Mouse (Mus musculus): ENCODE measurements at regions not wholly inside any gene's neighbourhood (a gene's known extent, or its start where the extent isn't known, plus 50 kb on each side); places are given as distances from the start of the nearest gene placed in this dataset.
A peak's percentile ranks its signal among the peaks of the same experiment; 100 is the strongest.

GRCm38 (mm10) chr9:118271681-118272080, 121.7 kb upstream of the Cmc1 start:
- Histone ChIP-seq H3K9me3 (ENCODE audit: control insufficient read depth) (no peaks in the 10 kb centered on the region), H3K36me3 (ENCODE audit: control insufficient read depth, insufficient read depth) (no peaks in the 10 kb centered on the region), H3K27ac (ENCODE audit: low read depth, low read length) (no peak overlapping the region), H3K4me1 (replicated peaks; ENCODE audit: control insufficient read depth, insufficient read depth, low read length) (no peaks in the 10 kb centered on the region), H3K4me2 (replicated peaks; ENCODE audit: low read depth) (no peak overlapping the region), H3K27me3 (replicated peaks; ENCODE audit: control insufficient read depth, insufficient read depth, low read length) (no peaks in the 10 kb centered on the region), H3K9ac (ENCODE audit: low read depth, low read length) (no peak overlapping the region), H3K4me3 (ENCODE audit: low read depth, low read length) (no peak overlapping the region)
- 64% methylated on average over 12 of the region's 12 CpGs for WGBS
- ATAC-seq = no peak
- TF ChIP-seq CTCF (IDR thresholded peaks at IDR 0.05; ENCODE audit: low read depth) = no peak

- Histone ChIP-seq H3K4me1 (replicated peaks; ENCODE audit: control insufficient read depth, insufficient read depth, low read length) (no peaks in the 10 kb centered on the region), H3K4me3 (ENCODE audit: low read depth, low read length) (no peak overlapping the region), H3K36me3 (ENCODE audit: control insufficient read depth, insufficient read depth) (no peaks in the 10 kb centered on the region), H3K27me3 (replicated peaks; ENCODE audit: control insufficient read depth, insufficient read depth, low read length) (no peaks in the 10 kb centered on the region), H3K4me2 (replicated peaks; ENCODE audit: low read depth) (peak overlapping the region; percentile 35), H3K27ac (ENCODE audit: low read depth, low read length) (no peak overlapping the region), H3K9me3 (ENCODE audit: control insufficient read depth) (no peaks in the 10 kb centered on the region), H3K9ac (ENCODE audit: low read depth, low read length) (no peak overlapping the region)
- no peak for TF ChIP-seq CTCF (IDR thresholded peaks at IDR 0.05; ENCODE audit: low read depth)
- WGBS = 57% methylated on average over 11 of the region's 11 CpGs
- ATAC-seq = no peak
These were observed 122.9 kb upstream of the Cmc1 start for GRCm38 (mm10) chr9:118272713-118273407.

GRCm38 (mm10) chr9:118285481-118285880, 135.5 kb upstream of the Cmc1 start:
- H3K4me2 ChIP-seq (replicated peaks; ENCODE audit: low read depth) = no peak overlapping the region
- H3K4me1 ChIP-seq (replicated peaks; ENCODE audit: control insufficient read depth, insufficient read depth, low read length) = no peaks in the 10 kb centered on the region
- 71% methylated on average over 3 of the region's 3 CpGs for WGBS
- no peak overlapping the region for H3K4me3 ChIP-seq (ENCODE audit: low read depth, low read length)
- H3K27ac ChIP-seq (ENCODE audit: low read depth, low read length) = no peak overlapping the region
- no peaks in the 10 kb centered on the region for H3K36me3 ChIP-seq (ENCODE audit: control insufficient read depth, insufficient read depth)
- H3K27me3 ChIP-seq (replicated peaks; ENCODE audit: control insufficient read depth, insufficient read depth, low read length) = no peaks in the 10 kb centered on the region
- H3K9ac ChIP-seq (ENCODE audit: low read depth, low read length) = no peak overlapping the region
- TF ChIP-seq CTCF (IDR thresholded peaks at IDR 0.05; ENCODE audit: low read depth) = no peak
- ATAC-seq = no peak
- no peaks in the 10 kb centered on the region for H3K9me3 ChIP-seq (ENCODE audit: control insufficient read depth)

DNA sequence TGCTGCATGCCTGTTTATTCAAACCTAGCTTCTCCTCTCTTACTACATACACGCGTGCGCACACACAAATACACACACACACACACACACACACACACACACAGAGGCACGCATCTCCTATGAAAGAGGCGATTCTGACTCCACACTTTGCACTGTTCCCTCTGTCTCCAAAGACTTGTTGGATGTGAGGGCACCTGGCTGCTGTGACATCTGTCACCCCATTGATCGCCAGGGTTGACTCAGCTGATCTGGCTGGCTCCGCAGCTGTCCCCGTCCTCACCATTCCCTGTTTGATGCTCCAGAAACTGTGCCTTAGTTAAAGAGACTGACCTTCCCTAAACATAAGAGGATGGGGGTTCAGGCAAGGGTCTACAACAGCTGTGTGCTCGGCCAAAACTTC, 137.6 kb upstream of the Cmc1 start:
- TF ChIP-seq CTCF (IDR thresholded peaks at IDR 0.05; ENCODE audit: low read depth) = no peak
- Histone ChIP-seq H3K4me2 (replicated peaks; ENCODE audit: low read depth) (no peak overlapping the region), H3K9me3 (ENCODE audit: control insufficient read depth) (no peaks in the 10 kb centered on the region), H3K27me3 (replicated peaks; ENCODE audit: control insufficient read depth, insufficient read depth, low read length) (no peaks in the 10 kb centered on the region), H3K36me3 (ENCODE audit: control insufficient read depth, insufficient read depth) (no peaks in the 10 kb centered on the region), H3K4me1 (replicated peaks; ENCODE audit: control insufficient read depth, insufficient read depth, low read length) (no peaks in the 10 kb centered on the region), H3K4me3 (ENCODE audit: low read depth, low read length) (no peak overlapping the region), H3K9ac (ENCODE audit: low read depth, low read length) (no peak overlapping the region), H3K27ac (ENCODE audit: low read depth, low read length) (no peak overlapping the region)
- 85% methylated on average over 9 of the region's 9 CpGs for WGBS
- ATAC-seq = no peak

DNA sequence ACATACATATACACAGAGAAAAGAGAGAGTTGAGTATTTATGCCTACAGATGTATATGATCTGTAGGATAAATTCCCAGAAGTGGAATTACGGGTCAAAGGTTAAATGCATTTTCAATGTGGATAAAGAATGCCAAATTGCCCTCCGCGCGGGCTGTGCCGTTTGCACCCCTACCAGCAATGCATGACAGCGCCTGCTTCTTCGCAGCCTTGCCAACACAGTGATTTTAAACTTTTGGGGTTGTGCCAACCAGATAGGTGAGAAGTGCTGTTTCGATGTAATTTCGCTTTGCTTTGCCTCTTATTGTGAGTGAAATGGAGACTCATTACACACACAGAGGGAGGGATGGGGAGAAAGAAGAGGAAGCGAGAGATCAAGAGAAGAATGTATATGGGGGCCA, 142.9 kb upstream of the Cmc1 start:
- H3K27ac ChIP-seq (ENCODE audit: low read depth, low read length) = no peak overlapping the region
- H3K9ac ChIP-seq (ENCODE audit: low read depth, low read length) = no peak overlapping the region
- TF ChIP-seq CTCF (IDR thresholded peaks at IDR 0.05; ENCODE audit: low read depth) = no peak
- H3K9me3 ChIP-seq (ENCODE audit: control insufficient read depth) = no peaks in the 10 kb centered on the region
- H3K36me3 ChIP-seq (ENCODE audit: control insufficient read depth, insufficient read depth) = no peaks in the 10 kb centered on the region
- 86% methylated on average over 10 of the region's 10 CpGs for WGBS
- H3K4me1 ChIP-seq (replicated peaks; ENCODE audit: control insufficient read depth, insufficient read depth, low read length) = no peaks in the 10 kb centered on the region
- no peak overlapping the region for H3K4me2 ChIP-seq (replicated peaks; ENCODE audit: low read depth)
- ATAC-seq = no peak
- no peaks in the 10 kb centered on the region for H3K27me3 ChIP-seq (replicated peaks; ENCODE audit: control insufficient read depth, insufficient read depth, low read length)
- no peak overlapping the region for H3K4me3 ChIP-seq (ENCODE audit: low read depth, low read length)

DNA sequence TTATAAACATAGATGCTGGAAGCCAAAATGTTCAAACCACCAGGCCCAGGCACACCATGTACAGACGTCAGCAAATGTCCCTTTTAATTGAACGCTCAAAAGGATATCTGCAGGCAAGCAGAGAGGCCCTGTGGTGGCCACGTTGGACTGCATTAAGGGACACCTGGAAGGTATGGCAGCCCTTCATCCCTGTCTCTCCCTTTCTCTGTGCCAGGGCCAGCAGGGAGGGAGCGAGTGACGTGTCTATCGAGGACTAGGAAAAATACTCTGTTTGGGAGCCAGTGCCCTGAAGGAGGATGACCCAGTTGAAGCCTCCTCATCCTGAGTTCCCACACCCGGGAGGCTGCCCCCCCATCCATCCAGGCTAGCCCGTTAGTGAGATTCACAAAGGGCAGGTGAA, 144.0 kb upstream of the Cmc1 start:
- Histone ChIP-seq H3K9me3 (ENCODE audit: control insufficient read depth) (no peaks in the 10 kb centered on the region), H3K27ac (ENCODE audit: low read depth, low read length) (no peak overlapping the region), H3K36me3 (ENCODE audit: control insufficient read depth, insufficient read depth) (no peaks in the 10 kb centered on the region), H3K27me3 (replicated peaks; ENCODE audit: control insufficient read depth, insufficient read depth, low read length) (no peaks in the 10 kb centered on the region), H3K4me3 (ENCODE audit: low read depth, low read length) (no peak overlapping the region), H3K4me1 (replicated peaks; ENCODE audit: control insufficient read depth, insufficient read depth, low read length) (no peaks in the 10 kb centered on the region), H3K9ac (ENCODE audit: low read depth, low read length) (no peak overlapping the region), H3K4me2 (replicated peaks; ENCODE audit: low read depth) (no peak overlapping the region)
- no peak for ATAC-seq
- TF ChIP-seq CTCF (IDR thresholded peaks at IDR 0.05; ENCODE audit: low read depth) = no peak
- 82% methylated on average over 8 of the region's 8 CpGs for WGBS
